Mouse (Mus musculus) cerebellum, postnatal 10 days (tissue): ENCODE data around the gene Gm9837.
A peak's percentile ranks its signal among the peaks of the same experiment; 100 is the strongest.

Experiments
- DNase-seq, 2 experiments: peaks; one replicate each; pipeline ENCODE4 v3.0.0; 2021; ENCODE audit warnings: mixed read lengths in 2 of 2

The Gm9837 gene

DNA sequence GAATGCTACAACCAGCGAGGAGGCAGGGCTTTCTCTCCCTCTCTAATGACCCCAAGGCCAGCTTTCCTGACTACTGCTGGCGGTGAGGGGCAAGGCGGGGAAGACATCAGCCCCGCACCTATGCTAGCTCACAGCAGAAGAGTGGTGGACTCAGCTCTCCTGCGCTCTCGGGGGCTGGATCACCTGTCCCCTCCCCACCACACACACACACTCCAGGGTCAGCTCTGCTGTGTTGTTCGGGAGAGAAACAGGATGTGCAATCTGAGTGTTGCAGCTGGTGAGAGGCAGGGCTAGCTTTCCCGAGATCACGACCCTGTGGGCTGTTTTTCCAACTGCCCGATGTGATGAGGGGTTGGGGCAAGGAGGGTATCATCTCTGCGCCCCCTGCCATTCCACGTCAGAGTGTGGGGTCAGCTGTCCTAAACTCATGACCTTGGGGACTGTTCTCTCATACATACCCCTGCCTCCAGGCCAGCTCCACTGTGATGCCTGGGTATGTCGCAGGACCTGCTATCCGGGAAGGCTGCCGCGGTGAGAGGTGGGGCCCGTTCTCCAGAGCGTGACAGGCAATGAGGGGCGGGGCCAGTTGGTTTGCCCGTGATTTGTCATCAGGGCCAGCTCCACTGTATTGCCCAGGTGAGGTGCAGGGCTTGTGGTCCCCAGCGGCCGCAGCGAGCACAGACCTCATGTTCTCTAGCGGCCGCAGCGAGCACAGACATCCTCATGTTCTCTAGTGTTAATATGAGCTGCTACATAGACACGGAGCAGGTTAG, 16.7 kb upstream of the Gm9837 start:
- peak; percentile 58 to 62 for DNase-seq

- no peak for DNase-seq
Measured at GRCm38 (mm10) chr11:53486351-53486750, 16.1 kb upstream of the Gm9837 start.

DNA sequence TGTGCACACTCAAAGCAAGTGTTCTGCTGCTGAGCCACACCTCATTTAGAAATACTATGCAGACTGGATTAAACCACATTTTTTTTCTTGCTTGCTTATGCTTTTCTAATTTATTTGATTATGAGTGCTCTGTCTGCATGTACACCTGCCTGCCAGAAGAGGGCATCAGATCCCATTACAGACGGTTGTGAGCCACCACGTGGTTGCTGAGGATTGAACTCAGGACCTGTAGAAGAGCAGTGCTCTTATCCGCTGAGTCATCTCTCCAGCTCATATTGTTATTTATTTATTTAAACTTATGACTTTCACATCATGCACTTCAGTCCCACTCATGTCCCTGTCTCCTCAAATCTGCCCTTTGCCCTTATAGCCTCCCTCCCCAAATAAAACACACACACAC, 15.4 kb upstream of the Gm9837 start:
- DNase-seq, result no peak

GRCm38 (mm10) chr11:53483159-53483891, 13.0 kb upstream of the Gm9837 start:
- DNase-seq, result peak; percentile 61 to 77

GRCm38 (mm10) chr11:53481088-53481730, 10.9 kb upstream of the Gm9837 start:
- DNase-seq, result no peak

GRCm38 (mm10) chr11:53479783-53480301, 9.6 kb upstream of the Gm9837 start, which contains the start of the genes Gm9945 and Sowaha:
Gm9945 (plus strand) TSS chr11:53480166.
Sowaha (minus strand) TSS chr11:53480274.
- peak; percentile 73 to 75 for DNase-seq

DNA sequence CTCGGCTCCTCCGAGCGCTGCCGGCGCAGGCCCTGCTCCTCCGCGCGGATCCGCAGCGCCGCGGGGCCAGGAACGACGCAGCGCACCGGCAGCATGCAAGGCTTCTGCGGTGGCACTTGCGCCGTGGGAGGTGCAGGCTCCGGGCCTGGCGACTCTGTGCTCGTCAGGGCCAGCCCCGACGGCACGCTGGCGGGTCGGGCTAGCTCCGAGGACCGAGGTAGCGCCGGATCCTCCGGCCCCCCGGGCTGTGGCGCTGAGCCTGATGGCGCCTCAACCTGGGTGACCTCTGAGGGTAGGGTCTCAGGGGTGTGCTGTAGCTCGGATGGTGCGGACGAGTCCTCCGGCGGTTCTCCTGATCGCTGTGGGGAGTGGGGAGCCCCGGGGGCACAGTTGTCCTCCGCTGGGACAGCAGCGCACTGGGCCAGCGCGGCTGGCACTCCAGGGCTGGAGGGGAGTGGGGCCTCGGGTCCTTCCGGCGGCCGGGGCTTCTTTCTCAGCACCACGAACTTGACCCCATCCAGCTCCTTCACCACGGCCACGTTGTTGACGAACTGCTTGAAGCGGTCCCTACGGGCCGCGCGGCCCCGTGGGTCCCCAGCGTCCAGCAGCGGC, 9.0 kb upstream of the Gm9837 start:
- peak; percentile 57 to 60 for DNase-seq

DNA sequence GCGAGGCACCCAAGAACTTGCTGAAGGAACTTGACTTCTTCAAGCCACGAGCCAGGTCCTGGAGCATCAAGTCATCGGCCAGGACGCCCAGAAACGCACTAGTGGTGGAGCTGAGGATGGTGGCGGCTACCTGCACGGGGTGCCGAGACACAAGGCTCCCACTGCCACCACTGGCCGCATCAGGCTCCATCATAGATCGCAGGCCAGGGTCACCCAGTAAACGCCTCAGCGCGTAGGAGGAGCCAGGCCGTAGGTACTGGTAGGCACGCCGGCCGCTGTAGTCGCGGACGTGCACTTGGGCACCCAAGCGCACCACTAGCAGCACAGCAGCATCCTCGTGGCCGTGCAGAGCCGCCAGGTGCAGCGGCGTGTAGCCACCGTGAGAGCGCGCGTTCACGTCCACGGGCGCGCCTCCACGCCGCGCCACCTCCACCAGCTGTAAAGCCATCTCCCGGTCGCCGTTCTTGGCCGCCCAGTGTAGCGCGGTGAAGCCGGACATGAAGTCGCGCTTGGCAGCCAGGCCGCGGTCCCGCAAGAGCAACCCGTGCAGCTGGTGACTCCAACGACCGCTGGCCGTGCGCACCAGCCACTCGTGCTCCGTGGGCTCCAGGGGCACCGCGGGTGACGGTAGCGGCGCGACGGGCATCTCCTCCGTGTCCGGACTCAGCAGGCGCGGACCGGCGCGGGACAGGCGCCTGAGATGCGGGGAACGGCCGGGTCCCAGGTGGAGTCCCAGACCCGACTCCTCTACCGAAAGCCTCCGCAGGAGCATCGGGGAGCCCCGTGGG, 8.3 kb upstream of the Gm9837 start:
- peak; percentile 45 to 58 for DNase-seq

DNA sequence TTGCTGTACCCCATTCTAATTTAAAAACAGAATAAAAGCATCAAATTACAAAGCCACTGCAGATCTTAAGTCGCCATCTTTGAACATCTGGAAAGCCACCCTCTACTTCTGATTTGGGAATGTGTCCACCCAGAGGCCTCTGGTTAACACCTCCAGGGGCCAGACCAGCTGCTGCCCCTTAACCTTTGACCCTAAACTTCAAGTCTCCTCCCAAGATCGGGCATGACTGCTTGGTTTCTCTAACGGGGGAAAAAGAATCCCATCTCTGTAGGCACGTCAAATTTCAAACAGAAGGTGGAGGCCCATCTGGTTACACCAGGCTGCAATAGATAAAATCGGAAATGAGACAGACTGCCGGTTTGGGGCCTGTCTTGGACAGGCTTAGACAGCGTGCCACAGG, 7.6 kb upstream of the Gm9837 start:
- no peak for DNase-seq

GRCm38 (mm10) chr11:53475620-53476019, 5.3 kb upstream of the Gm9837 start:
- DNase-seq, result no peak

DNA sequence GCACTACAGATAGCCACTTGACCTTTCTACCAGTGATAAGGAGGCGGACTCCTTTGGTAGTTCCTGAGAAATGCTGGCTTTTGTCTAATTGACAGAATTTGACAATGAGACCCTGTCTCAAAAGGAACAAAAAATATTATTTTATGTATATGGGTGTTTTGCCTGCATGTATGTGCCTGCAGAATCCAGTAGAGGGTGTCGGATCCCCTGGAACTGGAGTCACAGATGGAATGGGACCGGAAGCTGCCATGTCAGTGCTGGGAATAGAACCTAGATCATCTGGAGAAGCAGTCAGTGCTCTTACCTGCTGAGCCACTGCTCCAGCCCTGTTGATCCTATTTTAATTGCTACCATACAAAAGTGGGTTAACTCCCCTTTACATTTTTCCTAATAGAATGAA, 2.4 kb upstream of the Gm9837 start:
- no peak for DNase-seq

DNA sequence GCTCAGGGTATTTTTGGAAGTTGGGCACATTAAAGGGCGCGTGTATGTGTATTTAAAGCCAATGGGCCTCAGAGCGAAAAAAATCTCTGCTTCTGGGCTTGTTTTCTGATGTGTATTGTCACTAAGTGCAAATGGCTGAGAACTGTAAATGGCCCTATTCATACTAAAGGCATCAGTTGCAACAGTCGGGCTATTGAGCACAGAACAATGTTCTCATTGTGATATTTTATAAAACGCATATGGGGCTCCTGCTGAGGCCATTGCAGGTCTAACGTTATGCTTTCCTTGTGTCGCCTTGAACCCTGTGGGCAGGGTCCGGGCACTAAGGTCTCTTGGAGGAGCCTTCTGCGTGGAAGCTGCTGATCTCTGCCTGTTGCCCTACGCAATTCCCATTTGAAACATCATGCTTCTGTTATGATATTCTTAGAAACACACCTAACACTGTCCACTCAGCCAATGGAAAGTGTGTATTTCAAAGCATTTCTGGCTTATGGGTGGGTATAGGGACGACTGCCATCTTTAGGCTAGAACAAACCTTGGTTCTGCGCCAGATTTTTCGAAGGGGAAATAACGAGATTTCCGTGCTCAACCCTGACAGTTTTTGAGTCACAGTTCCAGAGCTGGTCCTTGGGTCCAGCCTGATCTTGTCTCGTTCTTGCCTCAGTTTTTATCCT, 848 bp downstream of the Gm9837 start:
- DNase-seq, result peak in 1 of 2 experiments; percentile 91

DNA sequence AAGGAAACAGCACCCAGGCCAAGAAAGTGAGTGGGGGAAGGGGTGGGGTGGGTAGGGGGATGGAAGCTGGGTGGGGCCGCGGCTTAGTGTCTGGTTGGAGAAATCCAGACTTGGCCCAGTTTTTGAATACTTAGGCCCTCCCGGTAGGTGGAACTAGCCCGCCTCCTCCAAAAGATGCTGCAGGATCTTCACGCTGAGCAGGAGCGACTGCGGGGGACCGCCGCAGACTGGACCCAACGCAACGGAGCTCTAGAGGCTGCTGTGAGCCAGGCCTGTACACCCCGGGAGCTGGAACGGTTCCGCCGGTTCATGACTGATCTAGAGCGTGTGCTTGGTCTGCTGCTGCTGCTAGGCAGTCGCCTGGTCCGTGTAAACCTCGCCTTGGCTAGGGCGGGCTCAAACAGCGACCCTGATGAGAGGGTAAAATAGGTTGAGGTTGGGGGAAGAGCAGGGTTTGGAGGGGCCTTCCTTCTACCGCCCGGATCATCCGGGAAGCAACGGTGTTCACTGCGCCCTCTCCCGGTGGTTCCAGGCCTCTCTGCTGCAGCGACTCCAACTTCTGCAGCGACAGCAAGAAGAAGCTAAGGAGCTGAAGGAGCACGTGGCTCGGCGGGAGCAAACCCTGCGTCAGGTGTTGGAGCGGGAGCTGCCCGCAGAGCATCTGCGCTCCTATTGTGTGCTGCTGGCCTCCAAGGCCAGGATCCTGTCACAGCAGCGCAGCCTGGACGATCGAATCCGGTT, 3.9 kb downstream of the Gm9837 start:
- peak; percentile 93 to 95 for DNase-seq

DNA sequence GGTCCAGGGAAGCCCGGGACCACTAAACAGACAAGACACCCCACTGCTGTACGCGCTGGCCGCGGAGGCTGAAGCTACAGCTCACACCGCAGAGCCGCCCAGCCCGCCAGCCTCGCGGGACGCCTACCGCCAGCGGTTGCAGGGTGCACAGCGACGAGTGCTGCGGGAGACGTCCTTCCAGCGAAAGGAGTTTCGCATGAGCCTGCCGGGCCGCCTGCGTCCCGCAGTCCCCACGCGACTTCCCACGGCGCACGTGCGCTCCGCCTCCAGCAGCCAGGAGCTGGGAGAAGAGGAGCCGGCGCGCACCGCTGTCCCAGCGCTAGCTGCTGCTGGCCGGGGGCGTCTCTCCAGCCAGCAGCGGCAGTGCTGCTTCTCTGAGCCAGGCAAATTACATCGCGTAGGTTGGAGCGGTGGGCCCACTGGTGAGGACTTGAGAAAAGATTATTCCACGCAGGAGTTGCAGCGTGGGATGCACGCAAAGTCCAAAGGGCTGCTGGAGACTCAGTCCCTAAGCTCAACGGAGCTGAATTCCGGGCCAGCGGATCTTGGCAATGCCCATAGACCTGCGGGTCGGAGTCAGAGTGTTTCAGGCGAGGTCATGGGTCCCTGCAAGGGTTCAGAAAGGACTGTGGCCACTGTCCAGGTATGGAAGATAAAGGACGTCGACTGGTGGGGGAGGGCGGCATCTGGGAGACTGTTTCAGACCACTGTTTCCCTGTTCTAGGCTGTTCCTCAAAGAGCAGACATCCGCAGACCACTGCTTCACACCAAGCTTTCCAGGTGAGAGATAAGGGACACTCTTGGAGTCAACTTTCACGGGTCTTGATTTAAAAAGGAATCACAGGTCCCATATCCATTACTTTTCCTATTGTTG, 6.5 kb downstream of the Gm9837 start:
- peak in 1 of 2 experiments; percentile 21 for DNase-seq

GRCm38 (mm10) chr11:53461727-53462126, 8.6 kb downstream of the Gm9837 start:
- peak; percentile 66 to 67 for DNase-seq

- DNase-seq, result no peak
Measured at GRCm38 (mm10) chr11:53460192-53460591, 10.1 kb downstream of the Gm9837 start.

DNA sequence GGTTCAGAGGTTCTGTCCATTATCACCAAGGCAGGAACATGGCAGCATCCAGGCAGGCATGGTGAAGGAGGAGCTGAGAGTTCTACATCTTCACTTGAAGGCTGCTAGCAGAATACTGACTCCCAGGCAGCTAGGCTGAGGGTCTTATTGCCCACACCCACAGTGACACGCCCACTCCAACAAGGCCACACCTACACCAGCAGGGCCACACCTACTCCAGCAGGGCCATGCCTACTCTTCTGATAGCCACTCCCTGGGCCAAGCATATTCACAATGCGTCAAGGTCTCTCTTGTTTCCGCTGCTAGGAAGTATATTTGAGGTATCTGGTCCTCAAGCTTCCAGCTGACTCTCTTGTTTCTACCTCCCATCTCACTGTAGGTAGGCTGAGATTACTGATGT, 11.3 kb downstream of the Gm9837 start:
- no peak for DNase-seq

GRCm38 (mm10) chr11:53457372-53457954, 12.8 kb downstream of the Gm9837 start:
- no peak for DNase-seq
